Mouse (Mus musculus) gastrocnemius, adult 2 months (tissue): ENCODE data around the gene Ccdc22. TPM values are rescaled to one million over a fixed set of nuclear protein-coding genes. Genes with fewer than 3 reads are reported as not detected.

Source experiments
- DNase-seq: peaks from one replicate; pipeline ENCODE4 v3.0.0; 2022
- H3K27ac ChIP-seq: fragments of 200-600 bp; 2 replicates; pipeline ENCODE4 v1.8.1; 2022; ENCODE audit warnings: mild to moderate bottlenecking
- H3K4me3 ChIP-seq: fragments of 200-600 bp; 2 replicates; pipeline ENCODE4 v1.8.1; 2022; ENCODE audit warnings: mild to moderate bottlenecking, moderate library complexity
- CTCF ChIP-seq: fragments of 200-600 bp; IDR thresholded peaks from 2 replicates; pipeline ENCODE4 v1.8.1; 2022; ENCODE audit warnings: antibody characterized with exemption, mild to moderate bottlenecking, moderate library complexity
- intact Hi-C: fragments of 180-260 bp; cut with DNase I; formaldehyde crosslinking; loops from one replicate; pipeline ENCODE4 v1.15.1; 2025
- total RNA-seq, 2 experiments: library from RNA; stranded (reverse); gene quantifications; 2 replicates each; pipeline ENCODE4 v1.2.3; 2021

Ccdc22 gene
- total RNA-seq, 2 experiments from 2014 or later = 10.9 to 13.2 TPM

- intact Hi-C loops = no loop called here
- DNase-seq = no peak
- TF ChIP-seq CTCF = no peak
- peak overlapping the region; percentile 58 for H3K4me3 ChIP-seq
- no peak overlapping the region for H3K27ac ChIP-seq
Measured at GRCm38 (mm10) chrX:7610035-7610434, 4.7 kb upstream of the Ccdc22 start.

DNA sequence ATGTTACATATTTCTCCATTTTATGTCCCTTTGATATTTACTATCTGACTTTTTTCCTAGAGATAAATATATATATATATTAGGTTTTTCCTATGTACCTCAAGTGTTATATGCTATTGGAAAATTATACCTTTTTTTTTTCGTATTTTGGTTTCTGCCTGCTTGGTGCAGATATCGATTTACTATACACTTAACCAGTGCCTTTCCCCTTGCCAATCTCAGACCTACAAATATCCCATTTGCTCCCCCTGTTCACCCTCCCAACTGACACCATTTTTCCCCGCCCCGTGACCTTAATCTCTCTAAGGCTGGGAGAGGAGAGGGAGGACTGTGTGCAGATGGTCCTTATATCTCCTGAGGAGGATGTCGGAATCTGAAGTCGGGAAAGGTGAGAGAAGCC lies 1.5 kb upstream of the Ccdc22 start, which contains the start of gene Cacna1f:
Gene Cacna1f (plus strand): TSS at position 301 of the 400 bp plus-strand sequence.
- no peak for DNase-seq

DNA sequence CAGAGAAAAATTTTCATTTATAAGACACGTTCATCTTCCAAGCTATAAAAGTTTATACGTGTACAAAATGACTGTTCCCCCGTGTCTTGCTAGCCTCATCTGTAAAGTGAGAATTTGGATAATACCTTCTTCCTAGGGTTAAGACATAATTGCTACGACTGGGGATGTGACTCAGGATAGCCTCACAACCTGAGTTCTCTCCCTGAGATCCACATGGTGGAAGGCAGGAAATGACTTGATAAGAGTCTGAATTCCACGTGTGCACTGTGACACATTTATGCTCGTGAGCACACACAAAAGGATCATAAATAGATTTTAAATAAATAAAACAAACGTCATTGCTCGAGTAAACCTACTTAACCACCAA lies 241 bp upstream of the Ccdc22 start:
- Histone ChIP-seq H3K27ac (no peak overlapping the region), H3K4me3 (peak overlapping the region; percentile 81; the same call in 1 of the 2 replicates)
- TF ChIP-seq CTCF = no peak
- no peak for DNase-seq
- intact Hi-C loops = loop anchor here (2.0 kb wide), 1 partner anchor 31 kb away; the partner anchor contains the start of gene Ppp1r3f

More for the DNA sequence above, 1.5 kb upstream of the Ccdc22 start, which contains the start of gene Cacna1f:
- Histone ChIP-seq H3K27ac (no peak within 1 kb of the TSS), H3K4me3 (no peak within 1 kb of the TSS)
- intact Hi-C loops = no loop called here
- TF ChIP-seq CTCF = no peak

GRCm38 (mm10) chrX:7604004-7604403 lies 1.3 kb downstream of the Ccdc22 start:
- DNase-seq = no peak
- Histone ChIP-seq H3K4me3 (peak overlapping the region; percentile 81), H3K27ac (no peak overlapping the region)
- intact Hi-C loops = loop anchor here (2.0 kb wide), 1 partner anchor 29 kb away; the partner anchor contains the start of gene Ppp1r3f
- TF ChIP-seq CTCF = no peak

DNA sequence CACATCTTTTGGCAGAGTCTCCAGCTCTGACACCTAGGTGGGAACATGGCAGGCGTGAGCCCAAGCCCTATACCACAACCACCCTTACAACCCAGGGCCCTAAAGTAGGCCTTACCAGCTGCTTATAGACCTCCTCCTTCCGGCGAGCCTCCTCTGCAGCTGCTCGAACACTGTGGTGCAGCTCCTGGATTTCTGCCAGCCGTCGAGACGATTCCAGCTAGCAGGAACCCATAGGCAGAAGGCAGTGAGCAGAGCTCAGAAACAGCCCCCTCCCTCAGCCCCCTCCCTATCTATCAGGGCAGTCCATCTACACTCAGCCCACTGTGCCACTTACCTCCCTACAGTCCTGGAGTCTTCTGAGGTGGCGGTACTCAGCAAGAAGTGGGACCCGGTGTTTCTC lies 9.9 kb downstream of the Ccdc22 start:
- intact Hi-C loops = no loop called here
- H3K27ac ChIP-seq = no peak overlapping the region
- TF ChIP-seq CTCF = no peak
- no peak for DNase-seq
- H3K4me3 ChIP-seq = no peak overlapping the region

GRCm38 (mm10) chrX:7586356-7586755 lies 19.0 kb downstream of the Ccdc22 start:
- no peak for TF ChIP-seq CTCF
- intact Hi-C loops = no loop called here

DNA sequence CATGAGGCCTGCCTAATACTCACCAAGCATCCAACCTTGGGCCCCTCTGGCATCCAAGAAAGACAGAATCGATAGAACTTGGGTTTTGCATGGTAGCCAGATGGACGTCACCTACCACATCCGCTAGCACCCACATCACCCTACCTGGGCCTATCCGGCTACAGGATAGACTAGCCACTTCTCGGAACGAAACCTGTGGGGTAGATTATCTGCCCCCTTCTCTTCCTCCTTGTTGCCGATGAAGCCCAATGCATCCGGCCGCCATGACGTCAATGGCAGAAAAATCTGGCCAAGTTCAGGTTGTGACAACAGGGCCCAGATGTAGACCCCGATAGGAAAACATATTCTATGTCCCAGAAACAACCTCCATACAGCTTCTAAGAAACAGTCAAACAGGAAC lies 21.4 kb downstream of the Ccdc22 start:
- intact Hi-C loops = no loop called here
- no peak overlapping the region for H3K4me3 ChIP-seq
- no peak for TF ChIP-seq CTCF

More at GRCm38 (mm10) chrX:7586356-7586755, 19.0 kb downstream of the Ccdc22 start:
- DNase-seq = no peak
- H3K27ac ChIP-seq = no peak overlapping the region
- H3K4me3 ChIP-seq = no peak overlapping the region

GRCm38 (mm10) chrX:7581151-7581550 lies 24.2 kb downstream of the Ccdc22 start:
- Histone ChIP-seq H3K4me3 (no peak overlapping the region), H3K27ac (no peak overlapping the region)
- TF ChIP-seq CTCF = no peak
- intact Hi-C loops = no loop called here
- no peak for DNase-seq

More for the DNA sequence above, 21.4 kb downstream of the Ccdc22 start:
- no peak overlapping the region for H3K27ac ChIP-seq
- no peak for DNase-seq

GRCm38 (mm10) chrX:7574885-7575231 lies 30.5 kb downstream of the Ccdc22 start:
- no peak for TF ChIP-seq CTCF
- H3K27ac ChIP-seq = no peak overlapping the region
- DNase-seq = no peak
- intact Hi-C loops = loop anchor here (2.0 to 10.0 kb wide), 2 partner anchors 30 to 120 kb away; partner anchors contain the start of genes Ccdc22 and Gpkow
- H3K4me3 ChIP-seq = peak overlapping the region; percentile 88

DNA sequence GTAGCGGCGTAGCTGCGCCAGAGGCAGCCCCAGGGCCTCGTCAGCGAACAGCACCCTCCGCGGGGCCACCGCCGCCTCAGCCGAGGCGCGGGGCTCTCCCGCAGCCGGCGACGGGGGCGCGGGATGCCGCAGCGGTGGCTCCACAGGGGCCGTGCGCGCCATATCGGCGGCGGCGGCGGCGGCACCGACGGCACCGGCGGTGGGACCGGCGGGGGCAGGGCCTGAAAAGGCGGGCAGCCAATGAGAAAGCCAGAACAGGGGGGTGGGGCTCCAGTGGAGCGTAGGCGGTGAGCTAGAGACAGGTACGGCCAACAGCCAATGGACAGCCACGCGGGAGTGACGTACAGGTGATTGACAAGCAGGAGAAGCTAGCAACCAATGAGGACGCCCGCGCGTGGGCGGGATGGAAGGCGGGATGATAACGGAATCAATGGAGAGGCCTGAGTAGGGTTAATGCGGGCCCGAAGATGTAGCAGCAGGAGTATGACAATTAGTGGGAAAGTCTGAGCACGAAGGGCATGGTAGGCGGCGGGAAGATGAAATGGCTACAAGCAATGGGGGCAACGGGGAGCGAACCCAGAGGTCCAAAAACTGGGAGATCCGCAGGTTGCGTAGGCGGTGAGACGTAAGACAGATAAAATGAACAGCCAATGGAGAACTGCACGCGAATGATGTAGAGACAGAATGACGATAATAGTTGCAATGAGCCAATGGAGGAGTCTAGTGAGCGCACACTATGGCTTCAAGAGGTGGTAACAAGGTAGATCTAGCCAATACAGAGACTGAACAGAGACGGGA lies 31.0 kb downstream of the Ccdc22 start, which contains the start of gene Ppp1r3f:
Gene Ppp1r3f (minus strand): TSS at position 197 of the 798 bp plus-strand sequence.
- intact Hi-C loops = loop anchor here (2.0 to 10.0 kb wide), 2 partner anchors 31 to 121 kb away; partner anchors contain the start of genes Ccdc22 and Gpkow

GRCm38 (mm10) chrX:7573176-7574086 lies 31.9 kb downstream of the Ccdc22 start, which contains the start of gene Foxp3:
Gene Foxp3, plus strand, starts transcription at chrX:7573644.
- no peak for DNase-seq
- peak within 1 kb of the TSS; percentile 88 for H3K4me3 ChIP-seq
- H3K27ac ChIP-seq = peak within 1 kb of the TSS; percentile 88
- intact Hi-C loops = loop anchor here (2.0 to 10.0 kb wide), 2 partner anchors 31 to 121 kb away; partner anchors contain the start of genes Ccdc22 and Gpkow
- TF ChIP-seq CTCF = no peak

More for the DNA sequence above, 31.0 kb downstream of the Ccdc22 start, which contains the start of gene Ppp1r3f:
- Histone ChIP-seq H3K27ac (peak within 1 kb of the TSS; percentile 88), H3K4me3 (peak within 1 kb of the TSS; percentile 88)
- TF ChIP-seq CTCF = no peak
- DNase-seq = peak; percentile 95

GRCm38 (mm10) chrX:7572466-7572865 lies 32.9 kb downstream of the Ccdc22 start:
- Histone ChIP-seq H3K27ac (no peak overlapping the region), H3K4me3 (no peak overlapping the region)
- intact Hi-C loops = loop anchor here (10.0 kb wide), 1 partner anchor 122 kb away; the partner anchor contains the start of gene Gpkow
- TF ChIP-seq CTCF = no peak
- no peak for DNase-seq
